Mouse (Mus musculus): ENCODE results near the gene Ano6. TPM values are rescaled to one million over a fixed set of nuclear protein-coding genes. Genes with fewer than 3 reads are reported as not detected.

Ano6 gene
- polyA plus RNA-seq, 1 experiment from 2014 or later = 38.9 TPM

GRCm38 (mm10) chr15:96021506-96021905, 230.9 kb downstream of the Ano6 start:
- Histone ChIP-seq H3K9ac (replicated peaks; ENCODE audit: low read depth) (no peak overlapping the region), H3K9me3 (ENCODE audit: low read length) (no peaks in the 10 kb centered on the region), H3K4me3 (ENCODE audit: low read depth, low read length) (no peak overlapping the region), H3K36me3 (ENCODE audit: insufficient read depth, low read length) (no peaks in the 10 kb centered on the region), H3K4me1 (ENCODE audit: insufficient read depth, low read depth, low read length) (no peaks in the 10 kb centered on the region), H3K27me3 (replicated peaks; ENCODE audit: insufficient read depth, low read length) (no peaks in the 10 kb centered on the region), H3K27ac (ENCODE audit: low read length) (no peak overlapping the region), H3K4me2 (replicated peaks; ENCODE audit: low read depth, low read length) (no peak overlapping the region)
- ATAC-seq (no peak), DNase-seq (ENCODE audit: low spot score) (peak; percentile 27)
- TF ChIP-seq EP300 (IDR thresholded peaks at IDR 0.05) (no peak), CTCF (IDR thresholded peaks at IDR 0.05) (peak; percentile 61)
- 52% methylated on average over 10 of the region's 10 CpGs for WGBS

Small RNA genes lying within 50 kb of the gene (microRNA-seq; reads per million reads assigned to microRNA genes)
- gene Gm25070 = not detected

Other genes with a start within 250 kb of the Ano6 start
- gene Dbx2, start 134.9 kb upstream of the Ano6 start, polyA plus RNA-seq (2015; fragmentation: Nextera tagmentation; extraction: Ambion mirVana) = not detected in 2 replicates